Mouse (Mus musculus) right cerebral cortex, postnatal 10 days (tissue): Measurements from ENCODE around the gene Cmss1.

Experiments used
- DNase-seq, 2 experiments: peaks; one replicate each; pipeline ENCODE4 v3.0.0; 2021; ENCODE audit warnings: low spot score in 2 of 2

The Cmss1 gene

GRCm38 (mm10) chr16:57558258-57558657, 48.4 kb downstream of the Cmss1 start:
- no peak for DNase-seq

GRCm38 (mm10) chr16:57556244-57556643, 50.4 kb downstream of the Cmss1 start:
- DNase-seq, result no peak

- no peak for DNase-seq
These were observed 51.0 kb downstream of the Cmss1 start for GRCm38 (mm10) chr16:57555667-57556066.

GRCm38 (mm10) chr16:57554886-57555400, 51.7 kb downstream of the Cmss1 start:
- no peak for DNase-seq

GRCm38 (mm10) chr16:57553235-57553634, 53.4 kb downstream of the Cmss1 start:
- no peak for DNase-seq

- no peak for DNase-seq
These were observed 54.0 kb downstream of the Cmss1 start for GRCm38 (mm10) chr16:57552709-57553108.

GRCm38 (mm10) chr16:57551617-57552016, 55.0 kb downstream of the Cmss1 start:
- DNase-seq, result no peak

GRCm38 (mm10) chr16:57550817-57551216, 55.8 kb downstream of the Cmss1 start:
- no peak for DNase-seq

GRCm38 (mm10) chr16:57550088-57550487, 56.6 kb downstream of the Cmss1 start:
- DNase-seq, result no peak

- DNase-seq, result peak; percentile 47 to 62
These were observed 57.3 kb downstream of the Cmss1 start for GRCm38 (mm10) chr16:57549061-57550037.

- DNase-seq, result no peak
These were observed 58.1 kb downstream of the Cmss1 start for GRCm38 (mm10) chr16:57548608-57549007.

- DNase-seq, result no peak
These were observed 60.3 kb downstream of the Cmss1 start for GRCm38 (mm10) chr16:57546355-57546754.

GRCm38 (mm10) chr16:57544441-57544840, 62.2 kb downstream of the Cmss1 start:
- DNase-seq, result no peak

GRCm38 (mm10) chr16:57543243-57543642, 63.4 kb downstream of the Cmss1 start:
- DNase-seq, result no peak

- no peak for DNase-seq
These were observed 70.2 kb downstream of the Cmss1 start for GRCm38 (mm10) chr16:57536511-57536910.

GRCm38 (mm10) chr16:57534811-57535210, 71.9 kb downstream of the Cmss1 start:
- no peak for DNase-seq

GRCm38 (mm10) chr16:57534365-57534764, 72.3 kb downstream of the Cmss1 start:
- no peak for DNase-seq

GRCm38 (mm10) chr16:57532081-57532493, 74.6 kb downstream of the Cmss1 start:
- no peak for DNase-seq

- no peak for DNase-seq
These were observed 76.1 kb downstream of the Cmss1 start for GRCm38 (mm10) chr16:57530547-57530946.

- DNase-seq, result no peak
These were observed 78.2 kb downstream of the Cmss1 start for GRCm38 (mm10) chr16:57528457-57528856.

GRCm38 (mm10) chr16:57526893-57527292, 79.8 kb downstream of the Cmss1 start:
- no peak for DNase-seq

- no peak for DNase-seq
These were observed 81.2 kb downstream of the Cmss1 start for GRCm38 (mm10) chr16:57525476-57525875.

GRCm38 (mm10) chr16:57525046-57525445, 81.6 kb downstream of the Cmss1 start:
- DNase-seq, result no peak
